Mouse (Mus musculus): Measurements from ENCODE around the gene Mboat2. TPM values are rescaled to one million over a fixed set of nuclear protein-coding genes. Genes with fewer than 3 reads are reported as not detected.

Gene Mboat2
- polyA plus RNA-seq, 1 experiment: 24.0 TPM

GRCm38 (mm10) chr12:24971490-24972200 is 141.0 kb downstream of the Mboat2 start:
- Histone ChIP-seq H3K4me3 (replicated peaks; ENCODE audit: insufficient read depth, low read depth, low read length) (no peak overlapping the region), H3K27me3 (ENCODE audit: control insufficient read depth, insufficient read depth, low read length) (no peaks in the 10 kb centered on the region), H3K27ac (ENCODE audit: insufficient read depth, low read length) (no peak overlapping the region), H3K4me1 (ENCODE audit: control insufficient read depth, insufficient read depth, low read length) (no peaks in the 10 kb centered on the region)
- 89% methylated on average over 5 of the region's 5 CpGs for WGBS
- TF ChIP-seq CTCF (IDR thresholded peaks at IDR 0.05; ENCODE audit: borderline replicate concordance, insufficient read depth, low read depth, low read length) (no peak), POLR2A (IDR thresholded peaks at IDR 0.05; ENCODE audit: borderline replicate concordance, insufficient read depth, low read length) (no peak)
- DNase-seq: no peak

DNA sequence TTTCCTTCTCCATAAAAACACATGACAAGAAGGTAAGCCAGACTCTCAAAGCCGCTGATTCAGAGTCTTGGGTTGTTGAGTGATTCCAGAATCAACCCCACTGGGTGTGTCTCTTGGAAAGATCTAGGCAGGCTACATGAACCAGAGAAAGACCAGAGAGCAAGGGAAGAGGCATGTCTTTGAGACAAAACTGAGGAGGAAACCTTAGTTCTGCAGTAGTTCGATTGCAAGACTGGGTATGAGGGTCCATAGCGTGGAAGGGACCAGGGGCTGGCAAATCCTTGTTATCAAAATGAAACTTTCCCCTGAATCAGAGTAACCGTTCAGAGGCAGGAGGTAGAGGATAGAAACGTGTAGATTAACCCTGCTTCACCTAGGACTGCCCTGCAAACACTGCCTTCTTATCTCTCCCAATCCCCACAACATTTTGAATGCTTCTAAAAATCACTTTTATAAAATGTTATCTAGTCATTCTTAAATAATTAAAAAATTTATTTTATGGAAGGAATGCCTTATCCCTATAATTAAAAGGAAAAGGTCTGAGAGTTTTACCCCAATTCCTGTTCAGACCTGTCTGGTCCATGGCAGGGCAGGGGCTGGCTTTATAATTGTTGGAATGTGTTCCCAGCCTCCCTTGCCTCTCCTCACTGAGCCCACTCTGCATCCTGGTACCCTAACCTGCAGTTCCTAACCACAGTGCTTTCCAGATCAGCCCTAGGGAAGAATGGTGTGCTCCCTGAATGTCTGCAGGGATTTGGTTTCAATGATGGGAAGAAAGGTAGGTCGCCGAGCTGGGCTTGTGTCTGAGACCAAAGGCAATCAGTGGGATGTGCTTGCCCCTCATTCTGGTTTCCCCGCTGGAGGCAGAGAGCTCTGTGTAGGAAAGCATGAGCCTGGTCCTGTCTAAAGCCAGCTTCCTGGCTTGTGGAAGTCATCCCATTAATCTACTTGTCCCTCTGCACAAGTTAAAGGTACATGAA is 142.0 kb downstream of the Mboat2 start:
- Histone ChIP-seq H3K4me1 (ENCODE audit: control insufficient read depth, insufficient read depth, low read length) (no peaks in the 10 kb centered on the region), H3K27me3 (ENCODE audit: control insufficient read depth, insufficient read depth, low read length) (no peaks in the 10 kb centered on the region), H3K27ac (ENCODE audit: insufficient read depth, low read length) (no peak overlapping the region), H3K4me3 (replicated peaks; ENCODE audit: insufficient read depth, low read depth, low read length) (no peak overlapping the region)
- DNase-seq: no peak
- WGBS: 80% methylated on average over 8 of the region's 8 CpGs
- TF ChIP-seq CTCF (IDR thresholded peaks at IDR 0.05; ENCODE audit: borderline replicate concordance, insufficient read depth, low read depth, low read length): no peak
- TF ChIP-seq POLR2A (IDR thresholded peaks at IDR 0.05; ENCODE audit: borderline replicate concordance, insufficient read depth, low read length): no peak

- 86% methylated on average over 5 of the region's 5 CpGs for WGBS
- H3K4me1 ChIP-seq (ENCODE audit: control insufficient read depth, insufficient read depth, low read length): no peaks in the 10 kb centered on the region
- H3K27ac ChIP-seq (ENCODE audit: insufficient read depth, low read length): no peak overlapping the region
- no peak for TF ChIP-seq CTCF (IDR thresholded peaks at IDR 0.05; ENCODE audit: borderline replicate concordance, insufficient read depth, low read depth, low read length)
- no peak for TF ChIP-seq POLR2A (IDR thresholded peaks at IDR 0.05; ENCODE audit: borderline replicate concordance, insufficient read depth, low read length)
- no peak for DNase-seq
- H3K4me3 ChIP-seq (replicated peaks; ENCODE audit: insufficient read depth, low read depth, low read length): no peak overlapping the region
- no peaks in the 10 kb centered on the region for H3K27me3 ChIP-seq (ENCODE audit: control insufficient read depth, insufficient read depth, low read length)
Observed at GRCm38 (mm10) chr12:24973586-24973985, 142.9 kb downstream of the Mboat2 start.

DNA sequence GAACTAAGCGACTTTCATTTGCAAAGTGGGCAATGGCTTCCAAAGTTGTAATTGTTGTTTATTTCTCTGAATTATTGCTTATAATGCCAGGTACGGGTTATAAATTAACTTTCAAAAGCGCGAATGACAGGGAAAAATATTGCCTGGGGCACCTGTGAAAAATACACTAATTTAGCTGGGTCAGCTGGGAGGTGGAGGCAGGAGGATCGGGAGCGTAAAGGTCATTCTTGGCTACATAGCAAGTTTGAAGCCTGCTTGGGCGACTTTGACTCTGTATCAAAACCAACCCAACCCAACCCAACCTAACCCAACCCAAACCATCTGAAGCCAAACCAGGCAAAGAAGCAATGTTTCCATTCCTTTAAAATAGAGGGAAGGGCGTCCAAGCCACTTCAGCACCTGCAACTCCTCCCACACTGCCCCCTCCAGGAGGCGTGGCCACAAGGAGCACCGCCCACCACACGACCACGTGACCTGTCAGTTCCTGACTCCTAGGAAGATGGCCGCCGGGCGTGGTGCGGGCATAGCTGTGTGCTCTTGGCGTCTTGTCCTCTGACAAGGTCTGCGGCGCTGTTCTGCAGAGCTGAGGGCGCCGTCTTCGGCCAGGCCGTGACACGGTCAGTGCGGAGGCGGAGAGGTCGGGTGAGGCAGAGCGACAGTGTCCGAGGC is 143.9 kb downstream of the Mboat2 start, which contains the start of gene Kidins220:
Gene Kidins220 (plus strand): TSS at position 480 of the 669 bp plus-strand sequence.
- WGBS: 10% methylated on average over 28 of the region's 29 CpGs
- Histone ChIP-seq H3K4me3 (replicated peaks; ENCODE audit: insufficient read depth, low read depth, low read length) (peak within 1 kb of the TSS; percentile 81), H3K4me1 (ENCODE audit: control insufficient read depth, insufficient read depth, low read length) (no peaks in the 10 kb centered on the region), H3K27ac (ENCODE audit: insufficient read depth, low read length) (no peak within 1 kb of the TSS; the same call in 1 of the 2 replicates), H3K27me3 (ENCODE audit: control insufficient read depth, insufficient read depth, low read length) (no peaks in the 10 kb centered on the region)
- DNase-seq: peak; percentile 92 to 96
- TF ChIP-seq POLR2A (IDR thresholded peaks at IDR 0.05; ENCODE audit: borderline replicate concordance, insufficient read depth, low read length) (peak; percentile 91), CTCF (IDR thresholded peaks at IDR 0.05; ENCODE audit: borderline replicate concordance, insufficient read depth, low read depth, low read length) (no peak)

DNA sequence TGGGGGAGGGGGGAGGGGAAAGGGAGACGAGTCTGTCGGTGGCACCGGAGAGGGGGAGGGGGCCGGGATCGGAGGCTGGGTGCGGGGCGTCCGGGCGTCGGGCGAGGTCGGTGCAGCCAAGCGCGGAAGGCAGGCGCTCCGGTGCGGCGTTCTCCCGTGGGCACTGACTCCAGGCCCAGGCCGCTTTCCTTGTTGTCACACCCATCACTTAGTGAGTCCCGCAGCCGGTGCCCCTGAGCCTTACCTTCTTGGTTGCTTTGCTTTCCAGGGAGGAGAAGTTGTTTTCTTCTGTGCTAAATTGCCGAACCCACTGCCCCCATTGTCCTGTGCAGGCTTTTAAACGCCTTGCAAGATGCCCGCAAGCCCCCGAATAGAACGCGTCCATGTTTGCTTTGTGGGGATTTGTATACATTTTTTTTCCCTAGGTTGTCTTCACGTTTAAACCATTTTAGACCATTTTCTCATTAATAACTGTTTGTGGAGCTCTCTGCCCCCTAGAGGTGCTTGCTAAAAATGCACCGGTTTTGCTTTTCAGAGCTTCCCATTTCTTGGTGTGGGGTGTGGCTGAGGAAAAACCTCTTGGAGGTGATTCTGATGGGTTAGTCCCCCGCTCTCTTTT is 144.5 kb downstream of the Mboat2 start:
- peak overlapping the region; percentile 81 for H3K4me3 ChIP-seq (replicated peaks; ENCODE audit: insufficient read depth, low read depth, low read length)
- no peaks in the 10 kb centered on the region for H3K4me1 ChIP-seq (ENCODE audit: control insufficient read depth, insufficient read depth, low read length)
- no peaks in the 10 kb centered on the region for H3K27me3 ChIP-seq (ENCODE audit: control insufficient read depth, insufficient read depth, low read length)
- WGBS: under 1% methylated on average over 29 of the region's 31 CpGs
- peak; percentile 36; the same call in 1 of the 2 replicates for TF ChIP-seq CTCF (IDR thresholded peaks at IDR 0.05; ENCODE audit: borderline replicate concordance, insufficient read depth, low read depth, low read length)
- TF ChIP-seq POLR2A (IDR thresholded peaks at IDR 0.05; ENCODE audit: borderline replicate concordance, insufficient read depth, low read length): no peak
- H3K27ac ChIP-seq (ENCODE audit: insufficient read depth, low read length): no peak overlapping the region; the same call in 1 of the 2 replicates
- peak; percentile 73 to 75 for DNase-seq

DNA sequence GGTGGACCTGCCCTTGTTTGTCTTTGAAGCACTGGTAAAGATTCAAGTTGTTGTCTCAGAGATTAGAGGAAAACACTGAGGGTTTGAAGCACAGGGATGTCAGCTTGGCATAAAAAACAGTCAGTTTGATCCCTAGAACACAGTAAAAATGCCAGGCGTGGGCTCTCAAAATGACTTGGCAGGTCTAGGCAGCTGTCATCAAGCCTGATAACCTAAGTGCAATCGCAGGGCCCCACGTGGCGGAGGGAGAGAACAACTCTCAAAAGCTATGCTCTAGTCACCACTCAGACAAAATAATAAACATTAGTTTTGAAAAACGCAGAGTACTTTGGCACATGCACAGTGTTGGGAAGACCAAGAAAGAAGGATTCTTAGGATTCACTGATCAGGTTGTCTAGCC is 154.5 kb downstream of the Mboat2 start:
- Histone ChIP-seq H3K4me1 (ENCODE audit: control insufficient read depth, insufficient read depth, low read length) (no peaks in the 10 kb centered on the region), H3K4me3 (replicated peaks; ENCODE audit: insufficient read depth, low read depth, low read length) (no peak overlapping the region), H3K27ac (ENCODE audit: insufficient read depth, low read length) (no peak overlapping the region), H3K27me3 (ENCODE audit: control insufficient read depth, insufficient read depth, low read length) (no peaks in the 10 kb centered on the region)
- TF ChIP-seq CTCF (IDR thresholded peaks at IDR 0.05; ENCODE audit: borderline replicate concordance, insufficient read depth, low read depth, low read length) (no peak), POLR2A (IDR thresholded peaks at IDR 0.05; ENCODE audit: borderline replicate concordance, insufficient read depth, low read length) (no peak)
- DNase-seq: no peak
- WGBS: 71% methylated on average over 5 of the region's 5 CpGs

GRCm38 (mm10) chr12:24995350-24995749 is 164.7 kb downstream of the Mboat2 start:
- TF ChIP-seq CTCF (IDR thresholded peaks at IDR 0.05; ENCODE audit: borderline replicate concordance, insufficient read depth, low read depth, low read length): no peak
- TF ChIP-seq POLR2A (IDR thresholded peaks at IDR 0.05; ENCODE audit: borderline replicate concordance, insufficient read depth, low read length): no peak
- Histone ChIP-seq H3K27ac (ENCODE audit: insufficient read depth, low read length) (no peak overlapping the region), H3K27me3 (ENCODE audit: control insufficient read depth, insufficient read depth, low read length) (no peaks in the 10 kb centered on the region), H3K4me1 (ENCODE audit: control insufficient read depth, insufficient read depth, low read length) (no peaks in the 10 kb centered on the region), H3K4me3 (replicated peaks; ENCODE audit: insufficient read depth, low read depth, low read length) (no peak overlapping the region)
- 90% methylated on average over 4 of the region's 4 CpGs for WGBS
- no peak for DNase-seq

Measured in cerebellum, adult 2 months (tissue).